Mouse (Mus musculus) frontal cortex, postnatal 14 days (tissue): Measurements from ENCODE around the gene Mtor.

Experiments used
- DNase-seq, 2 experiments: peaks; one replicate each; pipeline ENCODE4 v3.0.0; 2022; ENCODE audit warnings: low spot score in 2 of 2

Mtor gene

GRCm38 (mm10) chr4:148531341-148531740 is 82.9 kb downstream of the Mtor start:
- DNase-seq = no peak

- no peak for DNase-seq
Measured at GRCm38 (mm10) chr4:148532516-148532915, 84.1 kb downstream of the Mtor start.

GRCm38 (mm10) chr4:148533613-148534328 is 85.4 kb downstream of the Mtor start:
- DNase-seq = no peak

- DNase-seq = no peak
Measured at GRCm38 (mm10) chr4:148535876-148536275, 87.5 kb downstream of the Mtor start.

- no peak for DNase-seq
Measured at GRCm38 (mm10) chr4:148549106-148549505, 100.7 kb downstream of the Mtor start.

- DNase-seq = no peak
Measured at GRCm38 (mm10) chr4:148557766-148558165, 109.4 kb downstream of the Mtor start.

- peak; percentile 66 to 78 for DNase-seq
Measured at GRCm38 (mm10) chr4:148558297-148559000, 110.0 kb downstream of the Mtor start, which contains the start of gene Exosc10. Gene Exosc10, plus strand, starts transcription at chr4:148558429.

- no peak for DNase-seq
Measured at GRCm38 (mm10) chr4:148562676-148563075, 114.3 kb downstream of the Mtor start.

GRCm38 (mm10) chr4:148563595-148563994 is 115.2 kb downstream of the Mtor start:
- DNase-seq = no peak

GRCm38 (mm10) chr4:148570138-148570537 is 121.7 kb downstream of the Mtor start:
- DNase-seq = no peak

- DNase-seq = no peak
Measured at GRCm38 (mm10) chr4:148570693-148571295, 122.4 kb downstream of the Mtor start.

GRCm38 (mm10) chr4:148573222-148573621 is 124.8 kb downstream of the Mtor start:
- no peak for DNase-seq

- DNase-seq = no peak
Measured at GRCm38 (mm10) chr4:148580765-148581164, 132.4 kb downstream of the Mtor start.

GRCm38 (mm10) chr4:148581422-148581821 is 133.0 kb downstream of the Mtor start:
- no peak for DNase-seq

GRCm38 (mm10) chr4:148583257-148583656 is 134.8 kb downstream of the Mtor start:
- no peak for DNase-seq

- no peak for DNase-seq
Measured at GRCm38 (mm10) chr4:148586648-148587047, 138.2 kb downstream of the Mtor start.

- no peak for DNase-seq
Measured at GRCm38 (mm10) chr4:148588793-148589192, 140.4 kb downstream of the Mtor start.

- DNase-seq = no peak
Measured at GRCm38 (mm10) chr4:148589565-148589964, 141.2 kb downstream of the Mtor start.

GRCm38 (mm10) chr4:148590421-148591170 is 142.2 kb downstream of the Mtor start:
- DNase-seq = no peak

- peak; percentile 96 to 97 for DNase-seq
Measured at GRCm38 (mm10) chr4:148591171-148591630, 142.8 kb downstream of the Mtor start, which contains the start of gene Srm. Gene Srm, plus strand, starts transcription at chr4:148591503.

GRCm38 (mm10) chr4:148591637-148592380 is 143.4 kb downstream of the Mtor start:
- DNase-seq = peak in 1 of 2 experiments; percentile 37
